Mouse (Mus musculus) stomach, postnatal 0 days (tissue): ENCODE measurements at regions not wholly inside any gene's neighbourhood (a gene's known extent, or its start where the extent isn't known, plus 50 kb on each side); places are given as distances from the start of the nearest gene placed in this dataset.

ENCODE experiments used
- CTCF ChIP-seq: IDR thresholded peaks from 2 replicates; pipeline ENCODE4 v1.5.1; 2016; ENCODE audit warnings: antibody characterized with exemption, low read depth, mild to moderate bottlenecking, moderate library complexity
- EP300 ChIP-seq: optimal IDR thresholded peaks from 2 replicates; pipeline ENCODE3; 2016; ENCODE audit warnings: antibody characterized with exemption

DNA sequence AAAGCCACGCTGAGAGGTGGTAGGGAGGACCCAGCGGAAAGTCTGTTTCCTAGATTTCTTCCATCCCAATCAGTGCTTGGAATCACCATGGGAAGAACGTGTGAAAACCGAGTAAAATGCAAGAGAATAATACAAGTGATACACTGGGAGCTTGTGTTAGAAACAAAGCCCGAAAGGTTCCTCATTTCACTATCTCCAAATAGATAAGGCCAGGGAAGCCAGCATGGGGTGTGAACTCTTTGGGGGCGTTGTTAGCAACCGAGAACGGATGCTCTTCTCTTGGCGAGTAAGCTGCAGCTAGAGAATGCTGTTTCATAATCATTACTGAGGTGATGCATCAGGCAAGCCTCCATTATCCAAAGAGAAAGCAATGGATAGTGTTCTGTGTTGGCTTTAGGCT is 118.8 kb upstream of the Atp5g3 start:
- TF ChIP-seq CTCF (no peak), EP300 (no peak)
